Mouse (Mus musculus) thymus, adult 2 months (tissue): ENCODE data around the gene Pla2g15. TPM values are rescaled to one million over a fixed set of nuclear protein-coding genes. Genes with fewer than 3 reads are reported as not detected.
A peak's percentile ranks its signal among the peaks of the same experiment; 100 is the strongest.

Experiments
- DNase-seq: peaks from one replicate; pipeline ENCODE4 v3.0.0; 2021
- H3K27ac ChIP-seq: fragments of 200-500 bp; 2 replicates; pipeline ENCODE4 v1.5.1; 2012; ENCODE audit warnings: low read length, control low read depth; ENCODE audit not compliant: control insufficient read depth, insufficient read depth
- H3K27me3 ChIP-seq: fragments of 200-500 bp; 2 replicates; pipeline ENCODE4 v1.6.1; 2012; ENCODE audit warnings: mild to moderate bottlenecking, low read length, moderate library complexity, mixed read lengths; ENCODE audit not compliant: control insufficient read depth, insufficient read depth
- H3K36me3 ChIP-seq: fragments of 200-500 bp; 2 replicates; pipeline ENCODE4 v1.6.1; 2012; ENCODE audit warnings: mild to moderate bottlenecking, low read length, moderate library complexity; ENCODE audit not compliant: control insufficient read depth, insufficient read depth
- H3K4me1 ChIP-seq: fragments of 200-500 bp; replicated peaks from 2 replicates; pipeline ENCODE4 v1.6.1; 2012; ENCODE audit warnings: low read length; ENCODE audit not compliant: control insufficient read depth, insufficient read depth
- H3K4me3 ChIP-seq: fragments of 200-500 bp; 2 replicates; pipeline ENCODE4 v1.5.1; 2012; ENCODE audit warnings: mild to moderate bottlenecking, low read length, control low read depth, moderate library complexity; ENCODE audit not compliant: control insufficient read depth, insufficient read depth
- CTCF ChIP-seq: fragments of 200-500 bp; IDR thresholded peaks from 2 replicates; pipeline ENCODE4 v1.5.1; 2012; ENCODE audit warnings: mild to moderate bottlenecking, control low read depth, low read length, moderate library complexity, borderline replicate concordance; ENCODE audit not compliant: control insufficient read depth, poor library complexity, insufficient read depth; ENCODE audit errors: extremely low read depth
- POLR2A ChIP-seq: fragments of 200-500 bp; IDR thresholded peaks from 2 replicates; pipeline ENCODE4 v1.6.1; 2012; ENCODE audit warnings: mild to moderate bottlenecking, low read length, control low read depth, moderate library complexity; ENCODE audit not compliant: control insufficient read depth, poor library complexity, insufficient read depth; ENCODE audit errors: extremely low read depth
- WGBS: fragments of 180-500 bp; shearing (Covaris S2); methylation state at CpG from one replicate; pipeline ENCODE4 v1.1.7; 2018; 5-methylcytosine and 5-hydroxymethylcytosine counted together
- polyA plus RNA-seq: library from polyadenylated mRNA; depleted of rRNA; stranded (reverse); fragments of >200 nt; gene quantifications from 2 replicates; pipeline ENCODE4 v1.2.3, GENCODE M21; 2012; rRNA removed

Pla2g15 gene
- polyA plus RNA-seq, 1 experiment, result 18.2 TPM

GRCm38 (mm10) chr8:106210821-106211345 lies 60.7 kb downstream of the Pla2g15 start, which contains the start of the genes Slc7a6os and Prmt7:
Gene Slc7a6os, minus strand, starts transcription at chr8:106210935.
Gene Prmt7, plus strand, starts transcription at chr8:106210936.
- Histone ChIP-seq H3K4me1 (0 out of 2 replicates have a peak, but pooled peaks cover 3% of the 10 kb centered on the region), H3K27ac (no peak within 1 kb of the TSS), H3K36me3 (no peaks in the 10 kb centered on the region), H3K4me3 (peak within 1 kb of the TSS; percentile 82), H3K27me3 (no peaks in the 10 kb centered on the region)
- WGBS, result under 1% methylated on average over 52 of the region's 52 CpGs
- 0 out of 2 replicates have a peak, but pooled peaks have one; percentile 46 for TF ChIP-seq CTCF
- peak; percentile 64 for TF ChIP-seq POLR2A
- DNase-seq, result peak; percentile 95

GRCm38 (mm10) chr8:106211421-106211820 lies 61.2 kb downstream of the Pla2g15 start:
- no peak for DNase-seq
- 5% methylated on average over 13 of the region's 13 CpGs for WGBS
- Histone ChIP-seq H3K36me3 (no peaks in the 10 kb centered on the region), H3K4me1 (0 out of 2 replicates have a peak, but pooled peaks cover 3% of the 10 kb centered on the region), H3K27ac (no peak overlapping the region), H3K27me3 (no peaks in the 10 kb centered on the region), H3K4me3 (peak overlapping the region; percentile 82)
- TF ChIP-seq POLR2A (no peak), CTCF (no peak)

GRCm38 (mm10) chr8:106213959-106214358 lies 63.8 kb downstream of the Pla2g15 start:
- TF ChIP-seq POLR2A (no peak), CTCF (no peak)
- no peak overlapping the region for H3K4me3 ChIP-seq
- no peak for DNase-seq
- 94% methylated on average over 3 of the region's 3 CpGs for WGBS
- no peak overlapping the region for H3K27ac ChIP-seq
- 0 out of 2 replicates have a peak, but pooled peaks cover 3% of the 10 kb centered on the region for H3K4me1 ChIP-seq
- no peaks in the 10 kb centered on the region for H3K36me3 ChIP-seq
- no peaks in the 10 kb centered on the region for H3K27me3 ChIP-seq

Other genes with a start within 250 kb of the Pla2g15 start
- gene Pskh1, start 250.0 kb upstream of the Pla2g15 start, polyA plus RNA-seq, result 51.2 and 56.5 TPM in 2 replicates
- gene Ctrl, start 216.5 kb upstream of the Pla2g15 start, polyA plus RNA-seq, result 6.9 and 8.4 TPM in 2 replicates
- gene Psmb10, start 212.0 kb upstream of the Pla2g15 start, polyA plus RNA-seq, result 375 and 484 TPM in 2 replicates
- 5.3 and 6.0 TPM in 2 replicates for gene Lcat, start 207.0 kb upstream of the Pla2g15 start, polyA plus RNA-seq
- 69.3 TPM in 2 replicates for gene Slc12a4, start 184.3 kb upstream of the Pla2g15 start, polyA plus RNA-seq
- gene Dpep3, start 171.0 kb upstream of the Pla2g15 start, polyA plus RNA-seq, result 0.09 TPM in 1 of 2 replicates, not detected in the other
- 19.8 and 22.3 TPM in 2 replicates for gene Dus2, start 159.1 kb upstream of the Pla2g15 start, polyA plus RNA-seq
- gene Dpep2nb, start 144.4 kb upstream of the Pla2g15 start, polyA plus RNA-seq, result not detected in 2 replicates
- 16.7 and 20.3 TPM in 2 replicates for gene Ddx28, start 138.5 kb upstream of the Pla2g15 start, polyA plus RNA-seq
- 161 and 186 TPM in 2 replicates for gene Nfatc3, start 91.6 kb upstream of the Pla2g15 start, polyA plus RNA-seq
- gene Esrp2, start 13.4 kb upstream of the Pla2g15 start, polyA plus RNA-seq, result 24.5 and 29.9 TPM in 2 replicates
- 96.3 and 103 TPM in 2 replicates for gene Slc7a6, start 18.5 kb downstream of the Pla2g15 start, polyA plus RNA-seq
- gene Slc7a6os, start 60.5 kb downstream of the Pla2g15 start, polyA plus RNA-seq, result 44.9 and 45.5 TPM in 2 replicates
- 34.0 and 36.7 TPM in 2 replicates for gene Prmt7, start 60.5 kb downstream of the Pla2g15 start, polyA plus RNA-seq
- 3.6 and 3.8 TPM in 2 replicates for gene Smpd3, start 187.6 kb downstream of the Pla2g15 start, polyA plus RNA-seq